Mouse (Mus musculus): ENCODE data around the gene Acpp. TPM values are rescaled to one million over a fixed set of nuclear protein-coding genes. Genes with fewer than 3 reads are reported as not detected.

The Acpp gene
- polyA plus RNA-seq, 1 experiment from 2014 or later = 2.3 TPM

DNA sequence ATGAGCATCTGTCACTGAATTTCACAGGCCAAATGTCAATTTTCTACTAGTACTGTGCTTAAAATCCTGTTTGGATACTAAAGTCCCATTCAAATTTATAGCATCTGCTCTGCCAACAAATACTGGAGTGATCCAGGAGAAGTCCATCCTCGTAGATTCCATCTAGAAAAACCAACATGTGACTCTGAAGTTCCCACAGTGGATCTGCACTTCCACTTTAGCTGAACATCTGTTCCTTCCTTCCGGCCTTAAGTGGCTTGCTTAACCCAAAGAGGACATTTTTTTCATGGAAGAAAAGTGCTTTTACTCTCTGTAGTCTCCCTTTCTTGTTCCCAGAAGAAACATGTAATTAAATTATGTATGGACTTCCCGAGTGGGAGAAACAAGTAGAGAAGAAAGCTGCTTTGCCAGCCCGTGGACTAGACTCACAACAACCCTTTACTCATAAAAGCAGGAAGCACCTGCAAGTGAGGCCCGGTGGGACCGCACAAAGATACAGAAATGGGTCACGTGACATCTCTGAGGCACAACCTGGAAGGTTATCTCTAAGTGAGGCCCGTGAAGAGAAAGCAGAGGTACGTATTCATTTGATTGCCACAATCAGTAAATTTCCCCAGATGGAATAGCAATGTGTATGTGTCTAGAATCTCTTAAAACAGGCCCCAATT is 93.6 kb downstream of the Acpp start:
- no peak overlapping the region for H3K9ac ChIP-seq (ENCODE audit: low read depth, low read length)
- no peaks in the 10 kb centered on the region for H3K36me3 ChIP-seq (ENCODE audit: control insufficient read depth, insufficient read depth, low read length)
- no peak overlapping the region for H3K4me2 ChIP-seq (ENCODE audit: low read depth, low read length)
- no peaks in the 10 kb centered on the region for H3K27me3 ChIP-seq (replicated peaks; ENCODE audit: control insufficient read depth, insufficient read depth, low read length)
- ATAC-seq = peak; percentile 75
- 0 out of 2 replicates have a peak overlapping the region, but pooled peaks have one; percentile 2 for H3K27ac ChIP-seq (ENCODE audit: low read length)
- H3K4me1 ChIP-seq (ENCODE audit: control insufficient read depth, insufficient read depth, low read length) = peaks cover 16% of the 10 kb centered on the region
- no peak overlapping the region for H3K4me3 ChIP-seq (ENCODE audit: low read length)
- H3K9me3 ChIP-seq (ENCODE audit: control insufficient read depth, low read length) = no peaks in the 10 kb centered on the region
- whole genome bisulfite sequencing = 58% methylated on average over 9 of the region's 9 CpGs

DNA sequence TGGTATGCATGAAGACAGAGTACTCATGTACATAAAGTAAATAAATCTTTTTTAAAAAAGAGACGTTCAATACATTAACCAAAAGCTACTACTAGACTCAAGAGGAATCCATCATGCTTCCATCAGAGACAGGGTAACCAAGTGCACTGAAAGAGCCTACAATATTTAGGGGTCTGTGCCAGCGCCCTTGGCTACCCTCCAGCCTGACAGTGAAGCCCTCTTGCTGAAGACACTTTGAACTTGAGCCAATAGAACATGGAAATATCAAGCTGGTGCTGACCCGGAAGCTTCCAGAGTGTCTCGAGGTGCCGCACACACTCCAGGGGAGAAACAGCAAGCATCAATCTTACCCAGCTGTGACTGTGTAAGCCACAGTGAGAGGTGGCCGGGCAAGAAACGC is 97.4 kb downstream of the Acpp start:
- 86% methylated on average over 7 of the region's 7 CpGs for WGBS
- H3K36me3 ChIP-seq (ENCODE audit: control insufficient read depth, insufficient read depth, low read length) = peaks cover 7% of the 10 kb centered on the region; the same call in 1 of the 2 replicates
- ATAC-seq = no peak
- H3K4me3 ChIP-seq (ENCODE audit: low read length) = no peak overlapping the region
- no peak overlapping the region for H3K4me2 ChIP-seq (ENCODE audit: low read depth, low read length)
- H3K27me3 ChIP-seq (replicated peaks; ENCODE audit: control insufficient read depth, insufficient read depth, low read length) = no peaks in the 10 kb centered on the region
- H3K4me1 ChIP-seq (ENCODE audit: control insufficient read depth, insufficient read depth, low read length) = peaks cover 6% of the 10 kb centered on the region; the same call in 1 of the 2 replicates
- no peak overlapping the region for H3K9ac ChIP-seq (ENCODE audit: low read depth, low read length)
- no peaks in the 10 kb centered on the region for H3K9me3 ChIP-seq (ENCODE audit: control insufficient read depth, low read length)
- no peak overlapping the region for H3K27ac ChIP-seq (ENCODE audit: low read length)

DNA sequence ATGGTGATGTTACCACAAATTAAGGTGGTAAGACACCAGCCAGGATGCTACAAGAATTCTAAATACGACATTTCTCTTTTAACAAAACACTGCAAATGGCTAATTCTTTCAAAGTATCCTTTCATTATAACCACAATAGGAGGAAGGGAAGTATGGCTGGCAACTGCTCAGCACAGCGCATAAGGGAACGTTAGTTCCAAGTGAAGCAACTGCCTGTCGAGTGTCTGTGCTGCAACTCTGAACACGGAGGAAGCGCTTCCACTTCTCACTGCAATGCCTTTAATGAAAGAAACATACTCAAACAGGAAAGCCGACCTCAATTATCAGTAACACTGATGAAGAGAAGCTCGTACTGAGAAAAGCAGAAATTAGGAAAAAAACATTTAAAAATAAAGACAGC is 98.5 kb downstream of the Acpp start:
- no peak overlapping the region for H3K9ac ChIP-seq (ENCODE audit: low read depth, low read length)
- WGBS = 91% methylated on average over 8 of the region's 8 CpGs
- H3K27ac ChIP-seq (ENCODE audit: low read length) = no peak overlapping the region
- H3K27me3 ChIP-seq (replicated peaks; ENCODE audit: control insufficient read depth, insufficient read depth, low read length) = no peaks in the 10 kb centered on the region
- peaks cover 6% of the 10 kb centered on the region; the same call in 1 of the 2 replicates for H3K4me1 ChIP-seq (ENCODE audit: control insufficient read depth, insufficient read depth, low read length)
- H3K4me3 ChIP-seq (ENCODE audit: low read length) = no peak overlapping the region
- no peak overlapping the region for H3K4me2 ChIP-seq (ENCODE audit: low read depth, low read length)
- H3K36me3 ChIP-seq (ENCODE audit: control insufficient read depth, insufficient read depth, low read length) = peaks cover 7% of the 10 kb centered on the region; the same call in 1 of the 2 replicates
- no peak for ATAC-seq
- H3K9me3 ChIP-seq (ENCODE audit: control insufficient read depth, low read length) = no peaks in the 10 kb centered on the region

Other genes with a start within 250 kb of the Acpp start
- 5.0 and 5.1 TPM in 2 replicates for gene Ackr4, start 210.8 kb downstream of the Acpp start, polyA plus RNA-seq (2015; fragmentation: Nextera tagmentation; extraction: Ambion mirVana)
- 21.5 and 24.2 TPM in 2 replicates for gene Dnajc13, start 74.8 kb downstream of the Acpp start, polyA plus RNA-seq (2015; fragmentation: Nextera tagmentation; extraction: Ambion mirVana)
- gene Cpne4, start 209.5 kb upstream of the Acpp start, polyA plus RNA-seq (2015; fragmentation: Nextera tagmentation; extraction: Ambion mirVana) = 1.1 and 1.2 TPM in 2 replicates